In genomic region chr4:117133817-117134600, GRCm38 (mm10) we compare ENCODE assay signal across 1 mouse cellular context.
A peak's percentile ranks its signal among the peaks of the same experiment; 100 is the strongest.
TF ChIP-seq lines count a peak whose summit lies in the region.

Gene Plk3 (minus strand): TSS chr4:117133963.

TF ChIP-seq in CH12.LX, 34 proteins besides CTCF, POLR2A, EP300 and RAD21 (continued from another document):
- TF ChIP-seq SMC3 (IDR thresholded peaks at IDR 0.05; ENCODE audit: low read depth, low read length) (peak; percentile 36), ZMIZ1 (IDR thresholded peaks at IDR 0.05; ENCODE audit: low read depth, low read length) (peak; percentile 96), UBTF (IDR thresholded peaks at IDR 0.05; ENCODE audit: low read depth, low read length) (peak; percentile 58; the same call in 1 of the 2 replicates), ZC3H11A (IDR thresholded peaks at IDR 0.05; ENCODE audit: low read depth, low read length) (no peak), CHD1 (IDR thresholded peaks at IDR 0.05; ENCODE audit: low read depth, low read length) (no peak), ZNF384 (IDR thresholded peaks at IDR 0.05; ENCODE audit: low read depth, low read length) (no peak), RCOR1 (conservative IDR thresholded peaks at IDR 0.05; ENCODE audit: low read depth, low read length) (peak; percentile 38; the same call in 1 of the 2 replicates), MYC (IDR thresholded peaks at IDR 0.05; ENCODE audit: low read depth, low read length) (peak; percentile 36; the same call in 1 of the 2 replicates), NELFE (IDR thresholded peaks at IDR 0.05; ENCODE audit: low read depth, low read length) (peak; percentile 96), TCF12 (IDR thresholded peaks at IDR 0.05; ENCODE audit: low read depth, low read length) (peak; percentile 73; the same call in 1 of the 2 replicates), IRF4 (IDR thresholded peaks at IDR 0.05; ENCODE audit: low read depth, low read length) (peak; percentile 64), MAZ (IDR thresholded peaks at IDR 0.05; ENCODE audit: low read depth, low read length) (peak; percentile 83), PAX5 (IDR thresholded peaks at IDR 0.05; ENCODE audit: low read length) (no peak), KAT2A (IDR thresholded peaks at IDR 0.05; ENCODE audit: insufficient replicate concordance, low read length) (no peak), HCFC1 (IDR thresholded peaks at IDR 0.05; ENCODE audit: low read depth, low read length) (peak; percentile 29; the same call in 1 of the 2 replicates), MEF2A (IDR thresholded peaks at IDR 0.05; ENCODE audit: borderline replicate concordance, low read depth, low read length) (peak; percentile 62; the same call in 1 of the 2 replicates), MAX (IDR thresholded peaks at IDR 0.05; ENCODE audit: low read length) (peak; percentile 46; the same call in 1 of the 2 replicates), ZKSCAN1 (IDR thresholded peaks at IDR 0.05; ENCODE audit: borderline replicate concordance, low read depth, low read length) (no peak), CHD2 (IDR thresholded peaks at IDR 0.05; ENCODE audit: low read length) (peak; percentile 75), POLR2AphosphoS2 (IDR thresholded peaks at IDR 0.05; ENCODE audit: low read depth, low read length) (peak; percentile 73; the same call in 1 of the 2 replicates), SIN3A (IDR thresholded peaks at IDR 0.05; ENCODE audit: low read length) (no peak; the same call in 1 of the 2 replicates), GABPA (IDR thresholded peaks at IDR 0.05; ENCODE audit: insufficient replicate concordance, low read depth, low read length) (no peak), TBP (conservative IDR thresholded peaks at IDR 0.05; ENCODE audit: low read depth, low read length) (peak; percentile 94)
